Mouse (Mus musculus) heart, embryonic 15.5 days (tissue): ENCODE measurements around the gene Fgg. TPM values are rescaled to one million over a fixed set of nuclear protein-coding genes. Genes with fewer than 3 reads are reported as not detected.

Source experiments
- ATAC-seq: fragments of 200-750 bp; cut with Nextera tagmentation; replicated peaks from 2 replicates; pipeline ENCODE4 v1.8.0; 2017; ENCODE audit warnings: low read depth, moderate TSS enrichment; ENCODE audit not compliant: insufficient number of reproducible peaks, insufficient read depth, low FRiP score
- H3K27ac ChIP-seq: fragments of 300-500 bp; sonication (generic); 2 replicates; pipeline ENCODE4 v1.5.1; 2015; ENCODE audit warnings: mild to moderate bottlenecking, inconsistent platforms
- H3K27me3 ChIP-seq: fragments of 300-500 bp; sonication (generic); 2 replicates; pipeline ENCODE4 v1.6.1; 2015; ENCODE audit warnings: inconsistent platforms
- H3K36me3 ChIP-seq: fragments of 300-500 bp; sonication (generic); 2 replicates; pipeline ENCODE4 v1.6.1; 2015; ENCODE audit warnings: mild to moderate bottlenecking, inconsistent platforms
- H3K4me1 ChIP-seq: fragments of 300-500 bp; sonication (generic); replicated peaks from 2 replicates; pipeline ENCODE4 v1.6.1; 2015; ENCODE audit warnings: inconsistent platforms
- H3K4me2 ChIP-seq: fragments of 300-500 bp; sonication (generic); 2 replicates; pipeline ENCODE4 v1.6.1; 2015; ENCODE audit warnings: inconsistent platforms, mild to moderate bottlenecking, moderate library complexity
- H3K4me3 ChIP-seq: fragments of 300-500 bp; sonication (generic); 2 replicates; pipeline ENCODE4 v1.5.1; 2015; ENCODE audit warnings: mild to moderate bottlenecking, inconsistent platforms
- H3K9ac ChIP-seq: fragments of 300-500 bp; sonication (generic); 2 replicates; pipeline ENCODE4 v1.6.1; 2015; ENCODE audit warnings: mild to moderate bottlenecking, inconsistent platforms
- H3K9me3 ChIP-seq: fragments of 300-500 bp; sonication (generic); replicated peaks from 2 replicates; pipeline ENCODE4 v1.6.1; 2016; ENCODE audit warnings: inconsistent platforms
- WGBS: fragments of 180-500 bp; shearing (Covaris S2); methylation state at CpG from one replicate; pipeline ENCODE4 v1.1.7; 2015; ENCODE audit warnings: mixed read lengths; 5-methylcytosine and 5-hydroxymethylcytosine counted together
- polyA plus RNA-seq: library from polyadenylated mRNA; unstranded; fragments of >200 nt; fragmentation: Nextera tagmentation; extraction: Ambion mirVana; gene quantifications from 2 replicates; pipeline ENCODE4 v1.2.1, GENCODE M21; 2015

The Fgg gene
- polyA plus RNA-seq, 1 experiment from 2014 or later, result 0.88 TPM

DNA sequence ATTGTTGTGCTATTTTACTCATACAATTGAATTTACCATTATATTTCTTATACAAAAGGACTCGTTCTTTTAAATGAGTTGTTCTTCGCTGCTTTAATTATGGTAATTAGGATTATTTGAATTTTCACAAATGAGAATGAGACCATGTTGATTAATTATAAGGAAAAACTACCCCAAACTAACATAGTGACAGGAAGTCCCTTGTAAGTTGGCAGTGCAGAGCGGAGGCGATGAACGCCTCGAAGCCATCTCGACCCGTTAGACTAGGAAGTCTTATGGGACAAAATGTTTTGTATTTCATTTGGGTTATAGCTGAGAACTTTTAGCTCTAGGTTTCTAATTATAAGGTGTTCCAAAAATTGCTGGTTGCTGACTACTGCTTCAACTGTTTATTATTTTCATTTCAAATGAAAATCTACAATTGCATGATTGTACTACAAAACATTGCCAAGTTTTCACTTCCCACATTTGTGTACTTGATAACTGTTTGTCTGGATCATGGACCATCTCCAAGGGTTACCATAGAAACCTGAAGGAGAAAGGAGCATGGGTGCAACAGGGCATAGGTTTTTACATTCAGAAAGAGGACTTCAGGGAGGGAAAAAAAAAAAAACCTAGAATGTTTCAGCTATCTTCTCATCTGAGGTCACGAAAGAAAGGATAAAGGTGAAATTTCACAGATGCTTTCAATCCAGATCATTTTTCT lies 20.2 kb downstream of the Fgg start:
- no peaks in the 10 kb centered on the region for H3K27me3 ChIP-seq
- H3K4me1 ChIP-seq, result no peaks in the 10 kb centered on the region
- no peak overlapping the region for H3K4me2 ChIP-seq
- no peak for ATAC-seq
- H3K9me3 ChIP-seq, result no peaks in the 10 kb centered on the region
- H3K4me3 ChIP-seq, result no peak overlapping the region
- 84% methylated on average over 9 of the region's 9 CpGs for WGBS
- H3K36me3 ChIP-seq, result no peaks in the 10 kb centered on the region
- H3K9ac ChIP-seq, result no peak overlapping the region
- no peak overlapping the region for H3K27ac ChIP-seq

DNA sequence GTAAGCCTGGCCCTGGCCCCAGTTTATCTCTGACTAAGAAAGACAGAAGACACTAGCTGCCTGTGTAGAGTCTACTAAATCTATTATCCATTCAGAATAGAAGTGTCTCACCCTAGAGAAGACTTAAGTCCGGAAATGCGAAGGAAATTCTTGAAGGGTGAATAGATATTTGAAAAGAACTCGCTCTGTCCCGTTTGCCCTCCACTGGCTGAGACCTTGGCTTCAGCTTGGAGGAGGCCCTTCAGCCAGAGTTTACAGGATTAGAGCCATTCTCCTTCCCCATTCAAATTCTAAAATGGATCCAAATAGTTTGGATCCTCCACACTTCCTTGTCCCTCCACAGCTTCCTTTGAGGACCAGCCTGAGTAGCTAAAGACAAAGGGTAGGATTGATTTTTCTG lies 22.8 kb downstream of the Fgg start:
- H3K27ac ChIP-seq, result no peak overlapping the region
- H3K9ac ChIP-seq, result no peak overlapping the region
- H3K36me3 ChIP-seq, result no peaks in the 10 kb centered on the region
- no peak for ATAC-seq
- H3K4me2 ChIP-seq, result no peak overlapping the region
- no peaks in the 10 kb centered on the region for H3K4me1 ChIP-seq
- 0 out of 2 replicates have a peak, but pooled peaks cover 3% of the 10 kb centered on the region for H3K27me3 ChIP-seq
- no peak overlapping the region for H3K4me3 ChIP-seq
- 77% methylated on average over 4 of the region's 4 CpGs for WGBS
- no peaks in the 10 kb centered on the region for H3K9me3 ChIP-seq

DNA sequence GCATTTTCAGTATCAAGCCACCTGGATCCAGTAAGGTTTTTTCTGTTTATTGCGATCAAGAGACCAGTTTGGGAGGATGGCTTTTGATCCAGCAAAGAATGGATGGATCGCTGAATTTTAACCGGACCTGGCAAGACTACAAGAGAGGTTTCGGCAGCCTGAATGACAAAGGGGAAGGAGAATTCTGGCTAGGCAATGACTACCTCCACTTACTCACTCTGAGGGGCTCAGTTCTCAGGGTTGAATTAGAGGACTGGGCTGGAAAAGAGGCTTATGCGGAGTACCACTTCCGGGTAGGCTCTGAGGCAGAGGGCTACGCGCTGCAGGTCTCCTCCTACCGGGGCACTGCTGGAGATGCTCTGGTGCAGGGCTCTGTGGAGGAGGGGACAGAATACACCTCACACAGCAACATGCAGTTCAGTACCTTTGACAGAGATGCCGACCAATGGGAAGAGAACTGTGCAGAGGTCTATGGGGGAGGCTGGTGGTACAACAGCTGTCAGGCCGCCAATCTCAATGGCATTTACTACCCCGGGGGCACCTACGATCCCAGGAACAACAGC lies 25.3 kb downstream of the Fgg start:
- H3K27ac ChIP-seq, result no peak overlapping the region
- H3K9me3 ChIP-seq, result no peaks in the 10 kb centered on the region
- peak overlapping the region; percentile 16; the same call in 1 of the 2 replicates for H3K4me2 ChIP-seq
- no peak for ATAC-seq
- H3K36me3 ChIP-seq, result no peaks in the 10 kb centered on the region
- H3K9ac ChIP-seq, result no peak overlapping the region
- 0 out of 2 replicates have a peak, but pooled peaks cover 3% of the 10 kb centered on the region for H3K27me3 ChIP-seq
- H3K4me3 ChIP-seq, result no peak overlapping the region
- WGBS, result 48% methylated on average over 13 of the region's 13 CpGs
- no peaks in the 10 kb centered on the region for H3K4me1 ChIP-seq

DNA sequence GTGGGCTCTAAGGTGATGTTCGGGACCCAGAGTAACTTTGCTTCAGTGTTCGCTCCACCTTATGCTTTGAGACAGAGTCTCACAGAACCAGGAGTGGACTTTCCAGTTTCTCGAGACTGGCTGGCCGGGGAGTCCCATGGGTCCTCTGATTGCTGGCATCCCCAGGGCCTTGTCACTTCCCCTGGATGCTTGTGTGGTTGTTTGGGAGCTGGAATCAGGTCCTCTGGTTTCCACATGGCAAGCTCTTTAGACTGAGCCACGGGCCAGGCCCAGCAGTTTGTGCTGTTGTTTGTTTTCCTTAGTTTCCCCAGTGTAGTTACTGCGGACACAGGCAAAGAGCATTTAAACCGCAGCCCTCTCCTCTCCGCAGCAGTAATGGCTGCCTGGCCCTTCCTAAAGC lies 26.3 kb downstream of the Fgg start:
- no peak for ATAC-seq
- WGBS, result 75% methylated on average over 8 of the region's 8 CpGs
- H3K4me1 ChIP-seq, result no peaks in the 10 kb centered on the region
- no peak overlapping the region for H3K4me3 ChIP-seq
- 0 out of 2 replicates have a peak, but pooled peaks cover 3% of the 10 kb centered on the region for H3K27me3 ChIP-seq
- H3K9ac ChIP-seq, result no peak overlapping the region
- H3K4me2 ChIP-seq, result no peak overlapping the region
- no peaks in the 10 kb centered on the region for H3K36me3 ChIP-seq
- no peaks in the 10 kb centered on the region for H3K9me3 ChIP-seq
- H3K27ac ChIP-seq, result no peak overlapping the region

DNA sequence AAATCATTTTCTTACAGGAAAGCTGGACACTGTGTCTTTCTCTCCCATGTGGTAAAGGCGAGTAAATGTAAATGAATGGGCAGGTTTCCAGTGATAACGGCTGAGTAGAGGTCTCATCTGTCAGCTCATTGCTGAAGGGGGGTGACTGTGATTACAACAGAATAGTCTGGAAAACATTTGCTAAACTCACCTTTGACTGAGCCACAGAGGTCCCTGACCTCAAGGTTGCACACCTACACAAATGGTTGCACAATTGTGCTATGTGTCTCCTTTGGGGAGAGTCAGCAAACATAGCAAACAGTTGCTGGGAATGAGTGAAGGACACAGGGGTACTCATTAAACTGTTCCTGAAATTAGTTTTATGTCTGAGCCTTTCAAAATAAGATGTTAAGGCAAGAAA lies 31.3 kb downstream of the Fgg start:
- H3K9ac ChIP-seq, result no peak overlapping the region
- H3K36me3 ChIP-seq, result no peaks in the 10 kb centered on the region
- 68% methylated on average over 2 of the region's 2 CpGs for WGBS
- H3K4me3 ChIP-seq, result no peak overlapping the region
- no peak for ATAC-seq
- H3K4me2 ChIP-seq, result no peak overlapping the region
- H3K9me3 ChIP-seq, result no peaks in the 10 kb centered on the region
- no peak overlapping the region for H3K27ac ChIP-seq
- no peaks in the 10 kb centered on the region for H3K4me1 ChIP-seq
- no peaks in the 10 kb centered on the region for H3K27me3 ChIP-seq

DNA sequence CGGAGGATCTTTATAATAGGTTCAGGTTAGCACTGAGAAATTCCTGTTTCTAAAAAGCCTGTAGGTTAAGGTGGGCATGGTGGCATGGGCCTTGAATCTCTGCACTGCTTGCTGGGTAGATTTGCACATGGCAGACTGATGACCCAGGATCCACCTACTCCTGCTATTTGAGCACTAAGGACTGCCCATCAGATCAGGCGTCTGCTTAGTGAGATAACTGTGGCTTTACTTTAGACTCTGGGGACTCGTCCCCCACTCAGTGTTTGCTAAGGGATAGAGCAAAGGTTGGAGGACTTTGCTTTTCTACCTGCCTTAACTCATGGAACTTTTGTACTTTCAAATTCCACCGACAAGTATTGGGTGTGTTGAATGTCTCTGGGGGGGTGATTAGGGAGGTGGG lies 32.1 kb downstream of the Fgg start:
- WGBS, result 60% methylated on average over 4 of the region's 4 CpGs
- Histone ChIP-seq H3K4me2 (no peak overlapping the region), H3K27me3 (no peaks in the 10 kb centered on the region), H3K9me3 (no peaks in the 10 kb centered on the region), H3K27ac (no peak overlapping the region), H3K4me3 (no peak overlapping the region), H3K36me3 (no peaks in the 10 kb centered on the region), H3K9ac (no peak overlapping the region), H3K4me1 (no peaks in the 10 kb centered on the region)
- ATAC-seq, result no peak

DNA sequence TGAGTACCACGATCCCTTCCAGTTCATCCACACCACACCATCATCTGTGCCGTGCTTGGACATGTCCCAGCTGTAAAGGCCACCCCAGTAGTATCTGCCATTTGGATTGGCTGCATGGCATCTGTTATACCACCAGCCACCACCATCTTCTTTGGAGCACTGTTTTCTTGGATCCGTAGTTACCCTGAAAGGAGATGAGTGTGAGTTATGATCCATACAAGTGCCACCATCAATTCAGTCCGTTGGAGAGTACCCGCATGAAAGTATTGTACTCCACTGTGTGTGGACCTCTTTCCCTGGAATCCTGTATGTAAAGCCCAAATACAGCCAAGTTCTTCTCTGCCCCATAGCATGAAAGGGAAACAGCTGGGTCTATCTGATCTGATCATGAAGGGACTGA lies 34.9 kb downstream of the Fgg start:
- H3K4me3 ChIP-seq, result no peak overlapping the region
- no peak for ATAC-seq
- no peaks in the 10 kb centered on the region for H3K36me3 ChIP-seq
- H3K4me2 ChIP-seq, result no peak overlapping the region
- no peak overlapping the region for H3K27ac ChIP-seq
- H3K4me1 ChIP-seq, result no peaks in the 10 kb centered on the region
- no peaks in the 10 kb centered on the region for H3K9me3 ChIP-seq
- 79% methylated on average over 5 of the region's 5 CpGs for WGBS
- H3K27me3 ChIP-seq, result 0 out of 2 replicates have a peak, but pooled peaks cover 3% of the 10 kb centered on the region
- no peak overlapping the region for H3K9ac ChIP-seq

DNA sequence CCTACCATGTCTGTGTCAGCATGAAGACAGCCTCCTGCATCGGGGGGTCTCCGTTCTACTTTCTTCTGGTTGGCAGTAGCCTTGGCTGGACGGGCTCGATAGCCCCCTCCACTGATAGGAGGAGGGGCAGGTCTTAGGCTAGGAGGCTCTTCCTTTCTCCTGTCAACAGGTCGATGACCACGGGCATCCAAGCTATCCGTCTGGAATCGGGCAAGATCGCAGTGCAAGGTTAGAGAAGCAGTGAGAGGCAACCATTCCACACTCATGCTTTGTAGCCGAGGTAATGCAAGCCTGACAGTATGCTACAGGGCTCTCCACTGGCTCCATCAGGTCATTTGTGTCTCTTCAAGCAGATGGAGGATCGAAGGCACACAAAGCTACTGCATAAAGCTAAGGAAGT lies 39.1 kb downstream of the Fgg start:
- no peaks in the 10 kb centered on the region for H3K36me3 ChIP-seq
- no peak for ATAC-seq
- H3K27ac ChIP-seq, result no peak overlapping the region
- H3K4me2 ChIP-seq, result no peak overlapping the region
- no peaks in the 10 kb centered on the region for H3K9me3 ChIP-seq
- no peak overlapping the region for H3K4me3 ChIP-seq
- H3K9ac ChIP-seq, result no peak overlapping the region
- no peaks in the 10 kb centered on the region for H3K4me1 ChIP-seq
- H3K27me3 ChIP-seq, result 0 out of 2 replicates have a peak, but pooled peaks cover 3% of the 10 kb centered on the region
- 71% methylated on average over 11 of the region's 11 CpGs for WGBS

DNA sequence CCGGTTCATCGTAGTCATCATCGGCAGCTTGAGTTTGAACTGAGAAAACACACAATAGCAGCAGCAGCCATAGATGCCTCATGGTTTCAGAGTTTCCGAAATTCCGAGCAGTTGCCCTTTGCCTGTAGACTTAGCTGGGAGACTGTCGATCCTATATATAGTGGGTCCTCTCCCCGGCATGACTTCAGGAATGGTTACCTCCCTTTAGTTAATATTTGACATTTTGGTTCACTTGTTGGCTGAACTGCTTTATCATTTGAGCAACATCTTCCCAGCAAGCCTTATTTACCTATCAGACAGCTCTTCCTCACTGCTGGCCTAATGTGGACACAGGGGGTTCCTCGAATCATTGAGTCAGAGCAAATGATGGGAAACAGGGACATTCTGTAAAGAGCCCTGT lies 42.2 kb downstream of the Fgg start, which contains the start of gene Fgb:
Gene Fgb (minus strand): TSS at position 184 of the 400 bp plus-strand sequence.
- H3K4me2 ChIP-seq, result no peak within 1 kb of the TSS
- H3K36me3 ChIP-seq, result no peaks in the 10 kb centered on the region
- no peak within 1 kb of the TSS for H3K27ac ChIP-seq
- H3K9ac ChIP-seq, result no peak within 1 kb of the TSS
- no peaks in the 10 kb centered on the region for H3K9me3 ChIP-seq
- 0 out of 2 replicates have a peak, but pooled peaks cover 3% of the 10 kb centered on the region for H3K27me3 ChIP-seq
- ATAC-seq, result no peak
- no peaks in the 10 kb centered on the region for H3K4me1 ChIP-seq
- no peak within 1 kb of the TSS for H3K4me3 ChIP-seq
- 83% methylated on average over 8 of the region's 8 CpGs for WGBS

DNA sequence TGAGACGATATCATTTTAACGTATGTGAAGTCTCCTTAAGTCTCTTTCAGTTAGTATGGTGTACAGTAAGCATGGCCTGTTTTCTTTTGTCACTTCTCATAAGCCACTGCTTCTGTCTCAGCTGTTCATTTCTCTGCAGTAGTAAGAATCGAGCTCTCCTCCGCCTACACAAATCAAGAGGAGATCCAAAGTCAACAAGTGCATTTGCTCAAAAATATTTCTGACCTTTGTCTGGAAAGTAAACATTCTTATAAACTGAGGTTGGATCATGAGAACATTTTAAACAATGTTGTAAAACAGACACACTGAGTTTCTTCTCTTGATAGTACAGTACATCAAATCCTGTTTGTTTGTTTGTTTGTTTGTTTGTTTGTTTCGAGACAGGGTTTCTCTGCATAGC lies 43.1 kb downstream of the Fgg start:
- WGBS, result 64% methylated on average over 5 of the region's 5 CpGs
- H3K27ac ChIP-seq, result no peak overlapping the region
- ATAC-seq, result no peak
- no peaks in the 10 kb centered on the region for H3K9me3 ChIP-seq
- H3K4me2 ChIP-seq, result no peak overlapping the region
- H3K9ac ChIP-seq, result no peak overlapping the region
- 0 out of 2 replicates have a peak, but pooled peaks cover 3% of the 10 kb centered on the region for H3K27me3 ChIP-seq
- H3K4me1 ChIP-seq, result no peaks in the 10 kb centered on the region
- no peak overlapping the region for H3K4me3 ChIP-seq
- H3K36me3 ChIP-seq, result no peaks in the 10 kb centered on the region

DNA sequence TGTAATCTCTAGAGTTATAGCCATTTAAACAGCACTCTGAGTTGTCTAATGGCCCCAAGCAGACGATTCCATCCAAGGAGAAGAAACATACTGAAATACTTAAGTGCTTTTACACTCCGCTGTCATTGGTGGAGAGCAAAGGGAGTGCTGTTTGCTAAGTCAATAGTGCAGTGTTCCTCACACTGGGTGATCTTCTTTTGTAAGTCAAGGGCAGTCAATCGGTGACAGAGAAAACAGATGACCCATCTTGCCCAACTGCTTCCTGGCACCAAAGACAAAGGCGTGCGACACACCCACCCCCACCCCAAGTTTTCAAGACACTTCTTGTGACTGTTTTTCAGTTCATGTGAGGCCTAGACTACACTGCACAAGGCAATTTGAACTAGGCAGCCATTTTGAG lies 44.6 kb downstream of the Fgg start:
- Histone ChIP-seq H3K27me3 (no peaks in the 10 kb centered on the region), H3K4me2 (no peak overlapping the region), H3K36me3 (0 out of 2 replicates have a peak, but pooled peaks cover 3% of the 10 kb centered on the region), H3K4me1 (peaks cover 8% of the 10 kb centered on the region), H3K27ac (no peak overlapping the region), H3K4me3 (no peak overlapping the region), H3K9ac (no peak overlapping the region), H3K9me3 (no peaks in the 10 kb centered on the region)
- ATAC-seq, result no peak
- 76% methylated on average over 5 of the region's 5 CpGs for WGBS

DNA sequence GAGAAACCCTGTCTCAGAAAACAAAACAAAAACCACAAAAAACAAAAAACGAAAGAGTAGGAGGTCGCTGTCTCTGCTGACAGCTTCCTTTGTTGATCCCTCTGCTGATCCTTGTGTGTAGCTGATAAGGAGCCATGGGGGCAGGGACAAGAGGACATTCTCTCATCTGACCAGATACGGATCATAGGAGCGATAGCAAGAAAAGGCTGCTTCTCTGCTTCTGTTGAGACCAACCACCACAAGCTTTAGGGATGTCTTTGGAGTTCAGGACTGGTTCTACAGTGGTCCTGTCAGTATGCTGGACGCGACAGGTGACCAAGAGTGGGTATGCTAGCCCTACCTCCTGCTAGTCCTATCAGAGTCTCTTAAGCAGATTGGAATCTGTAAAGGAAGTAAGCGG lies 45.6 kb downstream of the Fgg start:
- ATAC-seq, result no peak
- Histone ChIP-seq H3K4me1 (peaks cover 8% of the 10 kb centered on the region), H3K4me3 (no peak overlapping the region), H3K4me2 (no peak overlapping the region), H3K27ac (no peak overlapping the region), H3K27me3 (no peaks in the 10 kb centered on the region), H3K9ac (no peak overlapping the region), H3K9me3 (no peaks in the 10 kb centered on the region), H3K36me3 (0 out of 2 replicates have a peak, but pooled peaks cover 11% of the 10 kb centered on the region)
- 72% methylated on average over 7 of the region's 7 CpGs for WGBS
